Mouse (Mus musculus): Measurements from ENCODE around the gene Chadl.

DNA sequence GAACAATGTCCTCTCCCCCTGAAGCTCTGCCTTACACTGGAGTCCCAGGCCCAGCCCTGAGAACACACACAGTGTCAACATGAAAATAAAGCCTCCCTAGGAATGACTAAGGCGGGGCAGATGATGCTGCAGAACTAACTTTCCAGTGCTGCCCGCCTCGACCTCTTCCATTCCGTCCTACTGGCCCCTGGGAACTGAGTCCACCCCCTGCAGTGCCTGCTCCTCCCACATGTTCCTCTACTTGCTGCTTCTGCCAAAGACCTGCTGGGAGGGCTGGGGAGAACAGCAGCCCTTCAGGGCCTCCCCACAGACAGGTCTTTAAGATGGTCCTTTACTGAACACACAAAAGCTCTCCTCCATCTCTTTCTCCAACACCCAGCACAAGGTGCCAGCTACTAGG, 13.7 kb upstream of the Chadl start:
- TF ChIP-seq CTCF (IDR thresholded peaks at IDR 0.05; ENCODE audit: low read depth) (no peak), EP300 (optimal IDR thresholded peaks at IDR 0.05) (no peak)
